Mouse (Mus musculus) lung, adult 2 months (tissue): ENCODE measurements around the gene Serpinb11.

Source experiments
- CTCF ChIP-seq: fragments of 200-500 bp; IDR thresholded peaks from 2 replicates; pipeline ENCODE4 v1.5.1; 2011; ENCODE audit warnings: mild to moderate bottlenecking, low read length, control low read depth; ENCODE audit not compliant: insufficient read depth
- POLR2A ChIP-seq: fragments of 200-500 bp; IDR thresholded peaks from 2 replicates; pipeline ENCODE4 v1.6.1; 2011; ENCODE audit warnings: low read depth, mild to moderate bottlenecking, control low read depth, low read length, borderline replicate concordance; ENCODE audit errors: extremely low read depth

- TF ChIP-seq CTCF: no peak
- TF ChIP-seq POLR2A: no peak
Measured at GRCm38 (mm10) chr1:107368944-107369343, 7.9 kb downstream of the Serpinb11 start.
